Mouse (Mus musculus): ENCODE measurements around the gene Slc29a1.

- TF ChIP-seq CTCF (IDR thresholded peaks at IDR 0.05; ENCODE audit: control insufficient read depth, insufficient read depth, low read length) = no peak
- TF ChIP-seq POLR2A (IDR thresholded peaks at IDR 0.05; ENCODE audit: borderline replicate concordance, control insufficient read depth, low read depth, low read length) = peak; percentile 37; the same call in 1 of the 2 replicates
Observed at GRCm38 (mm10) chr17:45573780-45574123, 25.7 kb downstream of the Slc29a1 start.

All from bone marrow, adult 2 months (tissue).